Mouse (Mus musculus) kidney, adult 2 months (tissue): ENCODE data around the gene Uhrf2.

Experiments used
- CTCF ChIP-seq: fragments of 200-500 bp; conservative IDR thresholded peaks from 2 replicates; pipeline ENCODE4 v1.5.1; 2011; ENCODE audit warnings: low read depth, mild to moderate bottlenecking, control low read depth, low read length, moderate library complexity, mixed read lengths; ENCODE audit not compliant: insufficient read depth, insufficient read length
- POLR2A ChIP-seq: fragments of 200-500 bp; IDR thresholded peaks from one replicate; pipeline ENCODE4 v1.6.1; 2011; ENCODE audit warnings: low read depth, low read length, control low read depth

DNA sequence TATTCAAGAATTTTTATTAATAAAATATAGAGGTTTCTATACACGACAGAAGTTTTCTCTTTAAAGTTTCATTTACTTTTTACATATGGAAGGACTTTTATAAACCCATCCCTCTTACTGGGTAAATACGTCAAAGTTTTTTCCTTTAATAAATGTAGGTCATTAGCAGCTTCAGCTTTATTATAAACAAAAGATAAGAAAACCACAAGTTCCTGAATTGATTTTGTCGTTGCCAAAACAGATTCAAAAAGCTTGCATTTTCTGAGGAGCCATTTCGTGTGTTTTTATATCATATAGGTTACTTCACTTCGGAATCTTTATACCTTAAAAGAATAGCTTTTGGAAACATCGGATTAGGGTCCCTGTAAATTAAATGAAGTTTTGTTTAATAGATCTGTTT is 28.8 kb upstream of the Uhrf2 start:
- TF ChIP-seq POLR2A (no peak), CTCF (no peak)
